Mouse (Mus musculus): ENCODE data around the gene Kif5a. TPM values are rescaled to one million over a fixed set of nuclear protein-coding genes. Genes with fewer than 3 reads are reported as not detected.

The Kif5a gene
- polyA plus RNA-seq, 1 experiment, result 1.2 TPM

- DNase-seq (ENCODE audit: low read depth, low spot score), result no peak
- 54% methylated on average over 5 of the region's 5 CpGs for WGBS
Observed at GRCm38 (mm10) chr10:127268401-127268800, 5.3 kb upstream of the Kif5a start.

GRCm38 (mm10) chr10:127267318-127267717 is 4.2 kb upstream of the Kif5a start:
- 64% methylated on average over 5 of the region's 5 CpGs for WGBS
- DNase-seq (ENCODE audit: low read depth, low spot score), result no peak

- under 1% methylated on average over 70 of the region's 70 CpGs for WGBS
- DNase-seq (ENCODE audit: low read depth, low spot score), result no peak
Observed at GRCm38 (mm10) chr10:127266112-127267091, 3.3 kb upstream of the Kif5a start, which contains the start of gene Dctn2. TSS of gene Dctn2 (plus strand) at chr10:127266368.

- DNase-seq (ENCODE audit: low read depth, low spot score), result no peak
- WGBS, result 28% methylated on average over 4 of the region's 4 CpGs
Observed at GRCm38 (mm10) chr10:127265727-127266111, 2.6 kb upstream of the Kif5a start.

- no peak for DNase-seq (ENCODE audit: low read depth, low spot score)
- WGBS, result 79% methylated on average over 4 of the region's 4 CpGs
Observed at GRCm38 (mm10) chr10:127264971-127265370, 1.8 kb upstream of the Kif5a start.

GRCm38 (mm10) chr10:127264336-127264735 is 1.2 kb upstream of the Kif5a start:
- no peak for DNase-seq (ENCODE audit: low read depth, low spot score)
- WGBS, result 77% methylated on average over 8 of the region's 8 CpGs

- no peak for DNase-seq (ENCODE audit: low read depth, low spot score)
- 61% methylated on average over 3 of the region's 3 CpGs for WGBS
Observed at GRCm38 (mm10) chr10:127263631-127264030, 483 bp upstream of the Kif5a start.

GRCm38 (mm10) chr10:127261706-127262547 is 1.2 kb downstream of the Kif5a start:
- no peak for DNase-seq (ENCODE audit: low read depth, low spot score)
- 65% methylated on average over 15 of the region's 15 CpGs for WGBS

GRCm38 (mm10) chr10:127258489-127258888 is 4.7 kb downstream of the Kif5a start:
- WGBS, result 69% methylated on average over 8 of the region's 8 CpGs
- DNase-seq (ENCODE audit: low read depth, low spot score), result no peak

- no peak for DNase-seq (ENCODE audit: low read depth, low spot score)
- WGBS, result 62% methylated on average over 6 of the region's 6 CpGs
Observed at GRCm38 (mm10) chr10:127257790-127258189, 5.4 kb downstream of the Kif5a start.

- WGBS, result 24% methylated on average over 14 of the region's 14 CpGs
Observed at GRCm38 (mm10) chr10:127255625-127256345, 7.4 kb downstream of the Kif5a start.

GRCm38 (mm10) chr10:127250810-127251209 is 12.3 kb downstream of the Kif5a start:
- WGBS, result 68% methylated on average over 5 of the region's 5 CpGs
- no peak for DNase-seq (ENCODE audit: low read depth, low spot score)

More at GRCm38 (mm10) chr10:127255625-127256345, 7.4 kb downstream of the Kif5a start:
- DNase-seq (ENCODE audit: low read depth, low spot score), result no peak

GRCm38 (mm10) chr10:127238241-127238824 is 24.8 kb downstream of the Kif5a start:
- WGBS, result 63% methylated on average over 18 of the region's 18 CpGs
- no peak for DNase-seq (ENCODE audit: low read depth, low spot score)

GRCm38 (mm10) chr10:127236541-127236940 is 26.6 kb downstream of the Kif5a start:
- DNase-seq (ENCODE audit: low read depth, low spot score), result no peak
- 35% methylated on average over 9 of the region's 9 CpGs for WGBS

- no peak for DNase-seq (ENCODE audit: low read depth, low spot score)
Observed at GRCm38 (mm10) chr10:127233141-127233540, 30.0 kb downstream of the Kif5a start.

GRCm38 (mm10) chr10:127231741-127232140 is 31.4 kb downstream of the Kif5a start:
- WGBS, result 65% methylated on average over 14 of the region's 14 CpGs
- no peak for DNase-seq (ENCODE audit: low read depth, low spot score)

More at GRCm38 (mm10) chr10:127233141-127233540, 30.0 kb downstream of the Kif5a start:
- WGBS, result 57% methylated on average over 9 of the region's 9 CpGs

- DNase-seq (ENCODE audit: low read depth, low spot score), result no peak
- 44% methylated on average over 12 of the region's 12 CpGs for WGBS
Observed at GRCm38 (mm10) chr10:127230693-127231092, 32.5 kb downstream of the Kif5a start.

- WGBS, result 18% methylated on average over 4 of the region's 4 CpGs
- DNase-seq (ENCODE audit: low read depth, low spot score), result peak; percentile 59
Observed at GRCm38 (mm10) chr10:127228897-127229296, 34.3 kb downstream of the Kif5a start.

GRCm38 (mm10) chr10:127227163-127227562 is 36.0 kb downstream of the Kif5a start:
- no peak for DNase-seq (ENCODE audit: low read depth, low spot score)
- 76% methylated on average over 8 of the region's 8 CpGs for WGBS

Measured in large intestine, adult 2 months (tissue).